ENCODE assay signal across 8 mouse cellular contexts in genomic region chr15:83518215-83519048, GRCm38 (mm10). TPM values are rescaled to one million over a fixed set of nuclear protein-coding genes. Genes with fewer than 3 reads are reported as not detected.
DNase-seq lines count a peak whose midpoint lies in the region; ATAC-seq and TF ChIP-seq lines count a peak whose summit lies in the region.

No protein-coding gene starts in this region.

- intact Hi-C loops in heart, adult 2 months (cut with DNase I) = loop anchor here (1.0 to 10.0 kb wide), 5 partner anchors 111 to 716 kb away; no protein-coding TSS in a partner anchor

- no peaks in the 10 kb centered on the region for H3K9me3 ChIP-seq in embryonic facial prominence, embryonic 12.5 days
- no peaks in the 10 kb centered on the region for H3K9me3 ChIP-seq in limb, embryonic 11.5 days (ENCODE audit: control insufficient read depth, low read length)
- H3K9me3 ChIP-seq in midbrain, embryonic 13.5 days = no peaks in the 10 kb centered on the region

- H3K27ac ChIP-seq in embryonic facial prominence, embryonic 12.5 days = no peak overlapping the region
- no peak overlapping the region for H3K27ac ChIP-seq in heart, adult 2 months
- H3K27ac ChIP-seq in limb, embryonic 11.5 days (replicated peaks; ENCODE audit: low read depth, low read length) = no peak overlapping the region
- no peak overlapping the region for H3K27ac ChIP-seq in midbrain, embryonic 13.5 days

- H3K4me2 ChIP-seq in embryonic facial prominence, embryonic 12.5 days (replicated peaks) = peak overlapping the region; percentile 34
- no peak overlapping the region for H3K4me2 ChIP-seq in limb, embryonic 11.5 days (ENCODE audit: low read depth, severe bottlenecking)
- no peak overlapping the region; the same call in 1 of the 2 replicates for H3K4me2 ChIP-seq in midbrain, embryonic 13.5 days (replicated peaks)

- ATAC-seq in embryonic facial prominence, embryonic 12.5 days (ENCODE audit: insufficient number of reproducible peaks, insufficient read depth, low FRiP score, low TSS enrichment) = peak; percentile 76; the same call in 1 of the 2 replicates
- ATAC-seq in limb, embryonic 11.5 days (ENCODE audit: insufficient number of reproducible peaks, low FRiP score, low TSS enrichment, low read depth) = no peak
- ATAC-seq in midbrain, embryonic 13.5 days = peak; percentile 65; the same call in 1 of the 2 replicates

- H3K9ac ChIP-seq in embryonic facial prominence, embryonic 12.5 days = 0 out of 2 replicates have a peak overlapping the region, but pooled peaks have one; percentile 24
- H3K9ac ChIP-seq in heart, adult 2 months (ENCODE audit: low read depth, low read length) = no peak overlapping the region
- H3K9ac ChIP-seq in limb, embryonic 11.5 days (ENCODE audit: low read length) = peak overlapping the region; percentile 17; the same call in 1 of the 2 replicates
- H3K9ac ChIP-seq in midbrain, embryonic 13.5 days (replicated peaks) = no peak overlapping the region

- H3K36me3 ChIP-seq in embryonic facial prominence, embryonic 12.5 days = no peaks in the 10 kb centered on the region
- H3K36me3 ChIP-seq in heart, adult 2 months (ENCODE audit: control insufficient read depth, insufficient read depth, low read length) = no peaks in the 10 kb centered on the region
- H3K36me3 ChIP-seq in limb, embryonic 11.5 days (ENCODE audit: control insufficient read depth, insufficient read depth, low read length) = no peaks in the 10 kb centered on the region
- no peaks in the 10 kb centered on the region for H3K36me3 ChIP-seq in midbrain, embryonic 13.5 days

- 35% methylated on average over 20 of the region's 20 CpGs for WGBS in embryonic facial prominence, embryonic 12.5 days
- 31% methylated on average over 20 of the region's 20 CpGs for WGBS in heart, adult 2 months
- 40% methylated on average over 20 of the region's 20 CpGs for WGBS in limb, embryonic 11.5 days
- 37% methylated on average over 20 of the region's 20 CpGs for whole genome bisulfite sequencing in midbrain, embryonic 13.5 days

- TF ChIP-seq CTCF in heart, adult 2 months (IDR thresholded peaks at IDR 0.05) = peak; percentile 93

- peak; percentile 86 for DNase-seq in 3T3-L1 (ENCODE audit: low read depth, low spot score)
- DNase-seq in adrenal gland, postnatal 25 days = peak; percentile 55
- DNase-seq in heart, adult 2 months = peak; percentile 63 to 67
- DNase-seq in kidney, adult 18-20 months = peak; percentile 74
- DNase-seq in limb, embryonic 11.5 days (ENCODE audit: low spot score) = peak; percentile 79
- peak; percentile 39 to 59 for DNase-seq in spleen, postnatal 10 days (ENCODE audit: low spot score in 2 of 2)

- no peak for TF ChIP-seq POLR2A in heart, adult 2 months (IDR thresholded peaks at IDR 0.05; ENCODE audit: insufficient read depth, low read depth, low read length)

- no peak overlapping the region for H3K4me3 ChIP-seq in embryonic facial prominence, embryonic 12.5 days
- H3K4me3 ChIP-seq in heart, adult 2 months = no peak overlapping the region
- no peak overlapping the region for H3K4me3 ChIP-seq in limb, embryonic 11.5 days (ENCODE audit: low read depth, low read length)
- no peak overlapping the region for H3K4me3 ChIP-seq in midbrain, embryonic 13.5 days (replicated peaks)

- peaks cover 12% of the 10 kb centered on the region; the same call in 1 of the 2 replicates for H3K4me1 ChIP-seq in embryonic facial prominence, embryonic 12.5 days
- H3K4me1 ChIP-seq in heart, adult 2 months (ENCODE audit: control insufficient read depth, insufficient read depth, low read length) = no peaks in the 10 kb centered on the region
- H3K4me1 ChIP-seq in limb, embryonic 11.5 days (ENCODE audit: control insufficient read depth, insufficient read depth, low read length) = no peaks in the 10 kb centered on the region
- peaks cover 10% of the 10 kb centered on the region for H3K4me1 ChIP-seq in midbrain, embryonic 13.5 days (replicated peaks)

- H3K27me3 ChIP-seq in embryonic facial prominence, embryonic 12.5 days = 0 out of 2 replicates have a peak, but pooled peaks cover 3% of the 10 kb centered on the region
- H3K27me3 ChIP-seq in heart, adult 2 months (ENCODE audit: control insufficient read depth, insufficient read depth, low read length) = no peaks in the 10 kb centered on the region
- H3K27me3 ChIP-seq in limb, embryonic 11.5 days (ENCODE audit: control insufficient read depth, insufficient read depth, low read length) = no peaks in the 10 kb centered on the region
- H3K27me3 ChIP-seq in midbrain, embryonic 13.5 days = 0 out of 2 replicates have a peak, but pooled peaks cover 3% of the 10 kb centered on the region

- TF ChIP-seq EP300 in heart, adult 2 months (IDR thresholded peaks at IDR 0.05; ENCODE audit: insufficient read depth, low read depth, low read length) = peak; percentile 77; the same call in 1 of the 2 replicates

- H3K79me2 ChIP-seq in heart, adult 2 months (replicated peaks; ENCODE audit: control insufficient read depth, insufficient read depth, low read length) = no peaks in the 10 kb centered on the region

RNA-seq across cellular contexts. Expression of gene Ttll1, which starts 7.7 kb away (rescaled TPM):
- total RNA-seq in adrenal gland, postnatal 25 days (2021) = 6.2 and 9.0 TPM in 2 replicates
- polyA plus RNA-seq in embryonic facial prominence, embryonic 12.5 days (2016; fragmentation: Nextera tagmentation; extraction: Ambion mirVana) = 26.6 and 27.6 TPM in 2 replicates
- total RNA-seq in heart, adult 2 months (2021) = 10 to 100 TPM; 52.1 to 62.9 TPM
- 37.6 and 41.3 TPM in 2 replicates for polyA plus RNA-seq in heart, adult 2 months (2012; rRNA removed)
- polyA plus RNA-seq in limb, embryonic 11.5 days (2014; fragmentation: Nextera tagmentation; extraction: Ambion mirVana) = 19.2 and 22.0 TPM in 2 replicates
- polyA plus RNA-seq in midbrain, embryonic 13.5 days (2015; fragmentation: Nextera tagmentation; extraction: Ambion mirVana) = 100 and 105 TPM in 2 replicates

RNA-seq across cellular contexts. Expression of gene Bik, which starts 8.2 kb away (rescaled TPM):
- 3.9 and 4.3 TPM in 2 replicates for total RNA-seq in adrenal gland, postnatal 25 days (2021)
- polyA plus RNA-seq in embryonic facial prominence, embryonic 12.5 days (2016; fragmentation: Nextera tagmentation; extraction: Ambion mirVana) = 3.4 TPM in 2 replicates
- total RNA-seq in heart, adult 2 months (2021) = 10 to 100 TPM in 1 of 2 experiments, 1 to 10 TPM in 1; 8.3 to 10.9 TPM
- polyA plus RNA-seq in heart, adult 2 months (2012; rRNA removed) = 11.7 and 21.8 TPM in 2 replicates
- 3.2 and 4.1 TPM in 2 replicates for polyA plus RNA-seq in limb, embryonic 11.5 days (2014; fragmentation: Nextera tagmentation; extraction: Ambion mirVana)
- 0.80 and 1.2 TPM in 2 replicates for polyA plus RNA-seq in midbrain, embryonic 13.5 days (2015; fragmentation: Nextera tagmentation; extraction: Ambion mirVana)

RNA-seq across cellular contexts. Expression of gene Tspo, which starts 45.0 kb away (rescaled TPM):
- 381 and 451 TPM in 2 replicates for total RNA-seq in adrenal gland, postnatal 25 days (2021)
- 25.1 and 27.1 TPM in 2 replicates for polyA plus RNA-seq in embryonic facial prominence, embryonic 12.5 days (2016; fragmentation: Nextera tagmentation; extraction: Ambion mirVana)
- total RNA-seq in heart, adult 2 months (2021) = 10 to 100 TPM; 61.2 to 61.8 TPM
- 101 and 154 TPM in 2 replicates for polyA plus RNA-seq in heart, adult 2 months (2012; rRNA removed)
- polyA plus RNA-seq in limb, embryonic 11.5 days (2014; fragmentation: Nextera tagmentation; extraction: Ambion mirVana) = 46.1 and 51.8 TPM in 2 replicates
- 9.6 and 9.9 TPM in 2 replicates for polyA plus RNA-seq in midbrain, embryonic 13.5 days (2015; fragmentation: Nextera tagmentation; extraction: Ambion mirVana)

RNA-seq across cellular contexts. Expression of gene Mcat, which starts 45.2 kb away (rescaled TPM):
- total RNA-seq in adrenal gland, postnatal 25 days (2021) = 32.9 and 44.8 TPM in 2 replicates
- polyA plus RNA-seq in embryonic facial prominence, embryonic 12.5 days (2016; fragmentation: Nextera tagmentation; extraction: Ambion mirVana) = 51.3 and 52.7 TPM in 2 replicates
- 10 to 100 TPM; 38.7 to 40.8 TPM for total RNA-seq in heart, adult 2 months (2021)
- 32.2 and 41.4 TPM in 2 replicates for polyA plus RNA-seq in heart, adult 2 months (2012; rRNA removed)
- polyA plus RNA-seq in limb, embryonic 11.5 days (2014; fragmentation: Nextera tagmentation; extraction: Ambion mirVana) = 44.9 and 48.4 TPM in 2 replicates
- 31.8 and 35.9 TPM in 2 replicates for polyA plus RNA-seq in midbrain, embryonic 13.5 days (2015; fragmentation: Nextera tagmentation; extraction: Ambion mirVana)

RNA-seq across cellular contexts. Expression of gene Pacsin2, which starts 54.0 kb away (rescaled TPM):
- total RNA-seq in adrenal gland, postnatal 25 days (2021) = 80.8 and 94.8 TPM in 2 replicates
- 49.6 and 54.4 TPM in 2 replicates for polyA plus RNA-seq in embryonic facial prominence, embryonic 12.5 days (2016; fragmentation: Nextera tagmentation; extraction: Ambion mirVana)
- 100 to 1,000 TPM; 200 to 246 TPM for total RNA-seq in heart, adult 2 months (2021)
- polyA plus RNA-seq in heart, adult 2 months (2012; rRNA removed) = 111 and 169 TPM in 2 replicates
- polyA plus RNA-seq in limb, embryonic 11.5 days (2014; fragmentation: Nextera tagmentation; extraction: Ambion mirVana) = 45.4 and 52.0 TPM in 2 replicates
- 25.4 and 27.1 TPM in 2 replicates for polyA plus RNA-seq in midbrain, embryonic 13.5 days (2015; fragmentation: Nextera tagmentation; extraction: Ambion mirVana)

Comparison
In these comparisons a context has a peak if more than half of its experiments do, and no peak if none do; other contexts are left out.
1. H3K9ac ChIP-seq: peak in embryonic facial prominence, embryonic 12.5 days (single experiment) and limb, embryonic 11.5 days (single experiment); none in heart, adult 2 months (single experiment) and midbrain, embryonic 13.5 days (single experiment).
2. Peak in every context shown above with its lines, with median percentiles within 50 percentile points of each other: DNase-seq.